Mouse (Mus musculus): ENCODE measurements around the gene Wscd2.

DNA sequence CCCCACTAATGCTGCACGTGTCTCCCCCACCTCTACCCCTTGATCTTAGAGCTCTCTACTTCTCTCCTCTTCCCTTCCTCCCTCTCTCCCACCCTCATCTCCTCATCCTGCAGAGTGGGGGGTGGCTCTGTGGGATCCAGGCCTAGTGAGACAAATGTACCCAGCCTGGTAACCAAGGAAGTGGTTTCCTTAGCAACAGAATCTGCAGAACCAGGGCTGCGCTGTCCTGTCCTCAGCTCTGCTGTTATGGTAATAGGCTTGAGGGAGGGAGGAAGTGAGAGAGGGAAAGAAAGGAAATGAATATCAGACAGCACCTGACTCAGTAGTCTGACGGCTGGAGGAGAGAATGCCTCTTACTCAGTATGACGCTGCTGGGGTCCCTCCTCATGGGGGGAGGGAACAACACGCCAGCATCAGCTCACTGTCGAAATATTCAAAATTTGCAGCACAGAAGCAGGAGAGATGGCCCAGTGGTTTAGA is 101.7 kb downstream of the Wscd2 start:
- TF ChIP-seq CTCF (IDR thresholded peaks at IDR 0.05; ENCODE audit: low read depth) (no peak), EP300 (optimal IDR thresholded peaks at IDR 0.05) (no peak)

Measured in stomach, postnatal 0 days (tissue).